Mouse (Mus musculus) c-Kit-positive CD71-positive TER-119-positive erythroid progenitor cells, embryonic 14.5 days (primary cell): ENCODE measurements around the gene Gnptab.
A peak's percentile ranks its signal among the peaks of the same experiment; 100 is the strongest.
"Not testable (repeated sequence)": the region's sequence is repeated elsewhere in the genome, so short reads cannot be mapped to it uniquely, and the experiment has no call there.

Experiments used
- DNase-seq: peaks from one replicate; pipeline ENCODE4 v3.0.0-alpha.2; 2013; ENCODE audit warnings: low spot score

Gnptab gene

GRCm38 (mm10) chr10:88417686-88418085 is 38.8 kb downstream of the Gnptab start:
- no peak for DNase-seq

DNA sequence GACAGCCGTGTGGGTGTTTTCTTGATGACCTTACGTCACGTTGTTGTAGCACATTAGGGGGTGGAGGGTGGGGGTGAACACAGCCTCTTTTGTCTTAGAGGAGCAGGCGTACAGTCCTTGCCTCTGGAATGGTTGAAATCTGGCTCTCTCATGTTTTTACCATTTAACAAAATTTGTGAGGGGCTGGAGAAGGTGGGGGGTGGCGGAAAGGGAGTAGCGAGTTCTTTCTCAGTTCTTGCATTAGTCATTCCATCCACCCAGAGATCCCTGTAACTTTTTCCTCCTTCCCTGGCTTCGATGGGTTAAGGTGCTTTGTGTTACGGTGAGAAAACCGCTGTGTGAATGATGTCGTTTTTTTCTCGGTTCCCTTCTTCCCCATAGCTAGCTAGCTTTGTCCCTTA is 41.2 kb downstream of the Gnptab start:
- no peak for DNase-seq

DNA sequence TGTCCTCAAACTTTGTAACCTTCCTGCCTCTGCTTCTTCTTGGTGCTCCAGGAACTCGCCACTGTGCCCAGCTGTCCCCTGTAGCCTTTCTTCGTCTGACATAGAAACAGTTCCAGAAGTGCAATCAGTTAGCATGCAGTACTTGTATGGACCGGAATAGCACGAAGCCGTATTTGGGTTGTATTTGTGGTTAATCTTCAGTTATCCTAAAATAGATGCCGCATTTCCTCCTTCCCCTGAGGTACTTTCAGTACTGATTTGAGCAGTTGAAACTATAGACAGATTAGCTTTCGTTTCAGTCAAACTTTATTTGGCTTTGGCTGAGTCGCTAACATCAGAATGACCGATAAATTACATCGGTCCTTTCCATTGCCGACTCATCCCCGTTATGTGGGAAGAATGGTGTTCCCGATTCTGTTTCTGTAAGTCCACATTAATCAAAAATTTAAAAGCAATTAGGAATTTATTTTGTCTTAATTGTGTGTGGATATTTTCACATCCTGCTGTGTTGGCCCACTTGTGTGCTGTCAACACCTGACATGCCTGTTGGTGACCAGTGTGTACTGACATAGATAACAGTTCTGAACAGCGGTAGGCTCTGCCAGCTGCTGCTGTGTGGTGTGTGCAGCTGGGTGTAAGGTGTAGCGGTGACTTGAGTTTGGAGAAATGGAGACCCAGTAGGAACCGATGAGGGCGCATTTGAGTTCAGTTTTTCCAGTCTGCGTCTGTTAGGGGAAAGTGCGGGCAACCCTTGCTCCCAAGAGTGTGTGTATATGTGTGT is 41.9 kb downstream of the Gnptab start:
- DNase-seq, result no peak

GRCm38 (mm10) chr10:88426158-88426816 is 47.4 kb downstream of the Gnptab start:
- peak; percentile 65 for DNase-seq

DNA sequence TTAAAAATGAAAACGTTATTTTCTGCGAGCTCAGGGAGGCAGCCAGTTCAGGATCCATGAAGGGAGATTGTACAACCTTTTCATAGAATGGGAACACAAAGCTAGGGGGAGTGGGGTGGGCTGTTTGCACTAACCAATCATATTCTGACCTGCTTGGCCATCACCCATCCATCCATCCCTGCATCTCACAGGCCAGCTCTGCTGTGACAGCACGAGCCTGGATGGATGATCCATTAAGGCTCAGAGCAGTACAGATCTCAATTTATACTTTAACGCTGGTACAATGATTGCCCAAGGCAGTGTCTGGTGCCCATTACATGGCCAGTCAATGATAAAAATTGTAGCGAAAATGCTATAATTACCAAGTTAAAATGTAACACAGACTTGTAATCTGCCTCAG is 48.0 kb downstream of the Gnptab start:
- no peak for DNase-seq

DNA sequence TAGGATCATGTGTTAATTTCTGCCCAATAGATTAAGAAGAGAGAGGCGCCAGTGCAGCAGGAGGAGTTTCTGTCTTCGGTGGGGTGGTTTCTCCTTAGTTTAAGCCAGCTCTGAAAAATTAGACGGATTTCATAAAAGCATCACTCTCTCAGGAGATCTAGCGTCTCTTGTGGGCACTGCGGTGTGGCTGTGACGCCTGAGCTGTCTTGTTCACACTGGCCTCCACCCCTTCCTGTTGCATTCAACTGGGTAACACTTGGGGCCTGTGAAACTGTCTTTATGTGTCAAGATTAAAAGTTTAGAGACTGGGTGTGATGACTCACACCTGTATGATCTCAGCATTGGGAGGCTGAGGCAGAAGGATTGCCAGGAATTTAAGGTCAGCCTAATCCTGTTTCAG is 49.1 kb downstream of the Gnptab start:
- no peak for DNase-seq

DNA sequence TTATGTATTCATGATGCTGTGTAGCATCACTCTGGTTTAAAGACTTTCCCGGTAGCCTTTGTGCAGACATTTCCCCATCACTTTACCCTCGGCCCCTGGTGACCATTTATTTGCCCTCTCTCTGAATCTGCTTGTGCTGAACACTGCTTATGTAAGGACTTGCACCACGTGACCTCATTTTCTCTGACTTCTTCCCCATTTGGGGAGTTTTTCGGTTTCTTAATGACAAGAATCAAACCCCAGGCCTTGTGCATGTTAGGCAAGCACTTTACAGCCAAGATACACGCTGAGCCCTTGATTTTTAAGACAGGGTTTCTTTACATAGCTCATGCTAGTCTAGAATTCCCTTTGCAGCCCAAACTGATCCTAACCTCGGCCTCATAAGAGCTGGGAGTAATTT is 62.3 kb downstream of the Gnptab start:
- DNase-seq, result no peak

GRCm38 (mm10) chr10:88451221-88451620 is 72.3 kb downstream of the Gnptab start:
- DNase-seq, result no peak

DNA sequence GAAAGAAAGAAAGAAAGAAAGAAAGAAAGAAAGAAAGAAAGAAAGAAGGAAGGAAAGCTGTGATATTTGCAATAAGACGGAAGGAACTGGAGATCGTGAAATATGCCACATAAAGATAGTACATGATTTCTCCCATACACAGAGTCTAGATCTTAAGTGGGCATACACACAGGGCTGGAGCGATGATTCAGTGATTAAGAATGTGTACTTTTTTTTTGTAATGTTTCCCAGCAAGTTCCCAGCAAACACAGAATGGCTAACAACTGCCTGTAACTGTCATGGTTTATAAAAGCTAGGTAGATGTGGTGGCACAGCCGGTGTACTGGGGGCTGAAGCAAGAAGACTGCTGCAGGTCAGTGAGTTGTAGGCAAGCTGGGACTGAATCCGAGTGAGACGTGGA is 73.1 kb downstream of the Gnptab start:
- no peak for DNase-seq

DNA sequence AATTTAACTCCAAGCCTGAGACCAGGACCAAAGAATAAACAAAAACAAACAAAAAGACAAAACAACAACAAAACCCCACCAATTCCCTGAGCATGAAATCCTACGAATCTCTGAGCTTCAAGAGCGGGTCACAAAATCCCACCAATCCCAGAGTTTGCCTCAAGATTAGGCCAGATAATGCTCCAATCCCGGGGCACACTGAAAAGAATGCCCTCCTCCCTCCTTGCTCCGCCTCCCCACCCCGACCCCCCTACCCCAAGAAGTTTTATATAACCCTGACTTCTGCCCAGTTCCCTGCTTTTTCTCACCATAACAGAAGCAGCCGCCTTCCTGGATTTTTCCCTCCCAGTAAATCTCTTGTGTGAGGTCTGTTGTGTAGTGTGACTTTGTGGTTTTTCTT is 78.9 kb downstream of the Gnptab start:
- no peak for DNase-seq

DNA sequence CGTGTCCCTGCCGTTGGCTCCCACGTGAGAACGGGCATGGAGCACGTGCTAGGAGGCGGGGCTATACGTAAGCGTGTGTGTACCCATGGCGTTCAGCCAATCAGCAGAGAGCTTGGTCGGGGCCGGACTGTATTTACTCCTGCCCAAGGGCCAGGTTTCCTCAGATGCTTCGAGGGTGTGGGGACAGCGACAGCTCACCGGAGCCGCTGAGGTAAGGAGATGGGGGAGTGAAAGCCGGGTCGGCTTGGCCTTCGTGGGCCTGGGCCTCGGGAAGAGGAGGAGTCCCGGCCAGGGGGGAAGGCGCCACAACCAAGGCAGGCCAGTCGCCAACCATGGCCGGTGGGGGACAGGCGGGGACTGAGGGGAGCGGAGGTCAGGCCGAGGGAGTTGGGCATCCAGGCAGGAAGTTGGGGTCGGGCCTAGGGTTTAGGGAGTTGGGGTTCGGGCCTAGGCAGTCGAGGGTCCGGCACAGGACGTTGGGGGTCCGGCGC is 80.6 kb downstream of the Gnptab start, which contains the start of gene Sycp3:
TSS of gene Sycp3 (plus strand) at position 68 of the 491 bp plus-strand sequence.
- DNase-seq, result no peak

GRCm38 (mm10) chr10:88460122-88460820 is 81.3 kb downstream of the Gnptab start:
- no peak for DNase-seq

- not testable (repeated sequence) for DNase-seq
These were observed 103.9 kb downstream of the Gnptab start for GRCm38 (mm10) chr10:88482866-88483265.

DNA sequence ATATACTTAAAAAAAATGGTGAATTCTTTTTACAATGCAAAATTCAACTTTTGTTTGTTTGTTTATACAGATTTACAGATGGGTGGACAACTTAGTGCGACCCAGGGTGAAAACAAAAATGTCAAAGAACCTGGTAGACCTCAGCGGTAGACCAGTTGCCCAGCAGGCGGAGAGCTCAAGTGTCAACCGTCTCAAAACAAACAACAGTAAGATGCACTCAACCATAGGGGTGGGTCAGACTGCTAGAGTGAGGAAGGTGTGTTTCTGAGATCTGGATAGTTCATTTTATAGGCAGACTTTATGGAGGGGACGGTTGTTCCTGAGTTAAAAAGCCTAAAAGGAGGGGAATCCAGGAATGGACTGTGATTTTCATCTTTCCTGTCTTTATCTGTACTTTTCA is 109.7 kb downstream of the Gnptab start:
- DNase-seq, result no peak

GRCm38 (mm10) chr10:88491632-88492031 is 112.7 kb downstream of the Gnptab start:
- DNase-seq, result no peak

GRCm38 (mm10) chr10:88492658-88493057 is 113.7 kb downstream of the Gnptab start:
- DNase-seq, result no peak

GRCm38 (mm10) chr10:88494959-88495587 is 116.1 kb downstream of the Gnptab start:
- DNase-seq, result no peak
